Mouse (Mus musculus) myocyte (in vitro differentiated cells): ENCODE measurements at regions not wholly inside any gene's neighbourhood (a gene's known extent, or its start where the extent isn't known, plus 50 kb on each side); places are given as distances from the start of the nearest gene placed in this dataset.
"Not testable (repeated sequence)": the region's sequence is repeated elsewhere in the genome, so short reads cannot be mapped to it uniquely, and the experiment has no call there.

Experiments used
- H3K27me3 ChIP-seq: one replicate; pipeline ENCODE4 v1.6.1; 2011; ENCODE audit not compliant: control insufficient read depth, insufficient read depth, insufficient read length
- H3K36me3 ChIP-seq: one replicate; pipeline ENCODE4 v1.6.1; 2011; ENCODE audit not compliant: control insufficient read depth, insufficient read depth
- H3K4me2 ChIP-seq: one replicate; pipeline ENCODE4 v1.6.1; 2011; ENCODE audit warnings: low read depth, control low read depth
- H3K4me3 ChIP-seq: one replicate; pipeline ENCODE4 v1.5.1; 2011; ENCODE audit warnings: mild to moderate bottlenecking, control low read depth, moderate library complexity
- H3K79me2 ChIP-seq: one replicate; pipeline ENCODE4 v1.6.1; 2011; ENCODE audit not compliant: control insufficient read depth, insufficient read depth
- H3ac ChIP-seq: one replicate; pipeline ENCODE4 v1.6.1; 2011; ENCODE audit not compliant: control insufficient read depth, insufficient read length
- CEBPB ChIP-seq: IDR thresholded peaks from 2 replicates; pipeline ENCODE4 v1.6.1; 2011; ENCODE audit warnings: mild to moderate bottlenecking, moderate library complexity; ENCODE audit not compliant: poor library complexity, insufficient read depth, severe bottlenecking
- E2F4 ChIP-seq: IDR thresholded peaks from one replicate; pipeline ENCODE4 v1.6.1; 2011; ENCODE audit warnings: mild to moderate bottlenecking, control low read depth, moderate library complexity; ENCODE audit not compliant: insufficient read depth
- MAX ChIP-seq: IDR thresholded peaks from one replicate; pipeline ENCODE4 v1.6.1; 2011; ENCODE audit warnings: low read depth, mild to moderate bottlenecking, control low read depth
- MYOD1 ChIP-seq, 3 experiments: IDR thresholded peaks; one replicate each; pipeline ENCODE4 v1.6.1; 2011; ENCODE audit warnings: control low read depth in 2 of 3, low read depth in 2 of 3, mild to moderate bottlenecking in 2 of 3, moderate library complexity in 1 of 3; ENCODE audit not compliant: insufficient read length in 2 of 3, control insufficient read depth in 1 of 3
- MYOG ChIP-seq, 3 experiments: IDR thresholded peaks; one replicate each; pipeline ENCODE4 v1.6.1; 2011; ENCODE audit warnings: control low read depth in 2 of 3, low read depth in 2 of 3, mild to moderate bottlenecking in 2 of 3; ENCODE audit not compliant: insufficient read length in 2 of 3, control insufficient read depth in 1 of 3, insufficient read depth in 1 of 3
- POLR2A ChIP-seq: IDR thresholded peaks from one replicate; pipeline ENCODE4 v1.6.1; 2011; ENCODE audit warnings: low read depth, mild to moderate bottlenecking, control low read depth, moderate library complexity; ENCODE audit not compliant: insufficient read length
- POLR2AphosphoS2 ChIP-seq: IDR thresholded peaks from one replicate; pipeline ENCODE4 v1.6.1; 2011; ENCODE audit warnings: low read depth, control low read depth; ENCODE audit not compliant: insufficient read length
- REST ChIP-seq: IDR thresholded peaks from one replicate; pipeline ENCODE4 v1.6.1; 2011; ENCODE audit warnings: mild to moderate bottlenecking, control low read depth, moderate library complexity; ENCODE audit not compliant: insufficient read depth, insufficient read length
- SRF ChIP-seq: IDR thresholded peaks from one replicate; pipeline ENCODE4 v1.6.1; 2011; ENCODE audit warnings: low read depth; ENCODE audit not compliant: control insufficient read depth, insufficient read length
- TCF12 ChIP-seq: IDR thresholded peaks from one replicate; pipeline ENCODE4 v1.6.1; 2011; ENCODE audit warnings: mild to moderate bottlenecking, control low read depth; ENCODE audit not compliant: poor library complexity, insufficient read depth, severe bottlenecking
- TCF3 ChIP-seq: IDR thresholded peaks from one replicate; pipeline ENCODE4 v1.6.1; 2011; ENCODE audit warnings: low read depth, control low read depth; ENCODE audit not compliant: insufficient read length
- USF1 ChIP-seq: IDR thresholded peaks from one replicate; pipeline ENCODE4 v1.6.1; 2011; ENCODE audit warnings: low read depth, mild to moderate bottlenecking, control low read depth, moderate library complexity

GRCm38 (mm10) chr12:8436976-8437580 is 62.7 kb downstream of the Rhob start:
- no peaks in the 10 kb centered on the region for H3K79me2 ChIP-seq
- TF ChIP-seq USF1 (no peak), POLR2A (peak; percentile 30)
- H3K4me2 ChIP-seq = peak overlapping the region; percentile 61
- H3K36me3 ChIP-seq = no peaks in the 10 kb centered on the region
- no peak overlapping the region for H3K4me3 ChIP-seq
- H3ac ChIP-seq = no peak overlapping the region
- H3K27me3 ChIP-seq = no peaks in the 10 kb centered on the region

- Histone ChIP-seq H3K36me3 (no peaks in the 10 kb centered on the region), H3K4me3 (no peak overlapping the region), H3K79me2 (no peaks in the 10 kb centered on the region), H3K27me3 (no peaks in the 10 kb centered on the region), H3ac (no peak overlapping the region), H3K4me2 (peak overlapping the region; percentile 61)
- TF ChIP-seq POLR2AphosphoS2 (no peak), MYOG (IDR thresholded peaks at IDR 0.05; ENCODE audit: control insufficient read depth in 1 of 3, insufficient read depth in 1 of 3, insufficient read length in 2 of 3, low read depth in 2 of 3) (peak; percentile 46 to 90 (median 57)), SRF (no peak), MYOD1 (IDR thresholded peaks at IDR 0.05; ENCODE audit: control insufficient read depth in 1 of 3, insufficient read length in 2 of 3, low read depth in 2 of 3) (peak; percentile 1 to 81 (median 72)), E2F4 (no peak), CEBPB (peak; percentile 30; the same call in 1 of the 2 replicates), USF1 (no peak), POLR2A (no peak), MAX (no peak), TCF3 (peak; percentile 17), TCF12 (peak; percentile 48)
Measured at GRCm38 (mm10) chr12:8436553-8436952, 63.3 kb downstream of the Rhob start.

GRCm38 (mm10) chr12:8435651-8436348 is 64.0 kb downstream of the Rhob start:
- not testable (repeated sequence) for H3ac ChIP-seq, H3K27me3 ChIP-seq, H3K4me3 ChIP-seq, H3K36me3 ChIP-seq, H3K79me2 ChIP-seq
- H3K4me2 ChIP-seq = peak overlapping the region; percentile 61
- TF ChIP-seq MYOD1 (IDR thresholded peaks at IDR 0.05; ENCODE audit: control insufficient read depth in 1 of 3, insufficient read length in 2 of 3, low read depth in 2 of 3) (peak; percentile 67 to 85 (median 81)), MYOG (IDR thresholded peaks at IDR 0.05; ENCODE audit: control insufficient read depth in 1 of 3, insufficient read depth in 1 of 3, insufficient read length in 2 of 3, low read depth in 2 of 3) (peak in 2 of 3 experiments; percentile 80 to 94), TCF12 (peak; percentile 49)

DNA sequence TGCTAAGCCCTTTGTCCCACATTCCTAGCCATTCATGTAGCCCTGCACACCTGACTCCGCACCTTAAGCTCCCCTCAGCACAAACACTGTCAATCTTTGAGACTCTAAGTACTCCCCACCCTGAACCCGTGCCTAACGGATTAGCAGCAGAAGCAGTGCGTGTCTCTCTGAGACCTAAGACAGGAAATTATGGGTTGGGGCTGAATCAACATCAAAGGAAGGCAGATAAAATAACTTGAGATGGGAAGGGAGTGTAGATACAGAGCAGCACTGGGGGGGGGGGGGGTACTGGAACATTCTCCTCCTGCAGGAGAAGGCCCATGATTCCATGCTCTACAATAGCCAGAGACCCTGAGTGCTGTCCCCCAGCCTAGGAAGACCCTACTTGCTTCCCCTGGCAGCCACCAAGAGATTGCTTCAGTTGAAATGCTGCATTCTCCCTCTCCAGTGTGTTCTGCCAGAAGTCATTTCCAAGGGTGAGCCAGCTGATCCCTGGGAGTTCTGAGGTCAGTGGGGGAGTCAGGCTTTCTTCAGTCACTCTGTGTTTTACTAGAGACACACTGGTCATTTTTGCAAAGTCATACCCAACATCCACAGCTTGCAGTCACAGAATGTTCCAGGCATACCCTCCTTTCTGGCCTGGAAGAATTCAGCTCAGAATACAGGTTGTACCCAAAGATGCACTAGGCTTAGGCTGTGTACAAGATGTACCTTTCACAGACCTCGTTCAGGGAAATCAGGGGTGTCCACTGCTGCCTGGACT is 71.4 kb downstream of the Rhob start:
- no peaks in the 10 kb centered on the region for H3K36me3 ChIP-seq
- H3K4me3 ChIP-seq = no peak overlapping the region
- no peaks in the 10 kb centered on the region for H3K79me2 ChIP-seq
- no peaks in the 10 kb centered on the region for H3K27me3 ChIP-seq
- no peak for TF ChIP-seq MYOG (IDR thresholded peaks at IDR 0.05; ENCODE audit: control insufficient read depth in 1 of 3, insufficient read depth in 1 of 3, insufficient read length in 2 of 3, low read depth in 2 of 3)
- no peak for TF ChIP-seq E2F4
- no peak for TF ChIP-seq REST
- TF ChIP-seq USF1 = no peak
- TF ChIP-seq MAX = no peak
- no peak overlapping the region for H3ac ChIP-seq
- no peak overlapping the region for H3K4me2 ChIP-seq

DNA sequence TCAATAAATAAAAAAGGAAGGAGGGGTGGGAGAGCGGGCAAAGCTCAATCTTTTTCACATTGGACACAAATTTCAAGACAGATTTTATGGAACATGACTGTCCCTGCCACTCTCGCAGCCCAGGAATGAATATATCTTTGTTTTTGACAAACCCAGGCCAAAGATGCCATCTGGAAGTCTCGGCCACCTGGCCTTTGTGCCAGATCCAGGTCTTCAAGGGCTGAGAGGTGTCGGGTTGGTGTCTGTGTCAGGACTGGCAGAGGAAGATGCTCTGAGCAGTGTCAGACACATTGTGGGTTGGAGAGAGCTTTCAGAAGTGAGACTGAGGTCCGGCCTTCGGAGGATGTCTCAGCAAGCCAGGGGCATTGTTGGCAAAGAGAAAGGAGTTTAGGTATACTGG is 75.3 kb downstream of the Rhob start:
- Histone ChIP-seq H3K79me2 (no peaks in the 10 kb centered on the region), H3K4me3 (no peak overlapping the region), H3K36me3 (no peaks in the 10 kb centered on the region), H3K4me2 (no peak overlapping the region), H3ac (no peak overlapping the region), H3K27me3 (no peaks in the 10 kb centered on the region)
- TF ChIP-seq CEBPB (no peak), USF1 (no peak), TCF12 (no peak), POLR2AphosphoS2 (no peak), REST (no peak), SRF (no peak)
